Mouse (Mus musculus): ENCODE measurements around the gene Ms4a18. TPM values are rescaled to one million over a fixed set of nuclear protein-coding genes. Genes with fewer than 3 reads are reported as not detected.

Gene Ms4a18
- polyA plus RNA-seq, 1 experiment, result 1.2 TPM

DNA sequence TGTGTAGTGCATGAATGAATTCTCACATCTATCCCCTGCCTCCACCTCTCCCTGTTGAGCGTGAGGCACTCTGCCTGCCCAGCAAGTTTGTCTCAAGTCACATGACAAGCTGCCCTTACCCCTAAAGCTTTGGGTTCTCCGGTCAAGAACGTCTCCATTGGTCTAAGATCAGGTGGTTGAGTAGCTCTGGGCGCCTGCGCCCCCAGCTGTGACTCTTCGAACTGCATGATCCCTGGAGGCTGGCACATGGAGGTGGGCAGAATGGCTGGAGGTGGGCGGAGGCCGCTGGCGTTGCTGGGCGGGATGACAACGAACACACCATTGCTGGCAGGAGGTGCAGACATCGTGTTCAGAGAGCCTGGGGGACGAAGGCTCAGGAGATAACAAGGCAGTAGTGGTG lies 33.3 kb downstream of the Ms4a18 start:
- TF ChIP-seq POLR2A (IDR thresholded peaks at IDR 0.05; ENCODE audit: control insufficient read depth, low read depth, low read length) (no peak), CTCF (IDR thresholded peaks at IDR 0.05; ENCODE audit: control insufficient read depth, insufficient read depth, insufficient replicate concordance, low read depth, low read length) (no peak)
- H3K27me3 ChIP-seq (ENCODE audit: control insufficient read depth, insufficient read depth, low read length), result no peaks in the 10 kb centered on the region
- H3K27ac ChIP-seq (ENCODE audit: control insufficient read depth, insufficient read depth, low read depth, low read length), result no peak overlapping the region
- H3K36me3 ChIP-seq (ENCODE audit: control insufficient read depth, insufficient read depth, low read length), result no peaks in the 10 kb centered on the region
- no peak overlapping the region for H3K4me3 ChIP-seq (ENCODE audit: control insufficient read depth, low read depth, low read length)
- peaks cover 3% of the 10 kb centered on the region; the same call in 1 of the 2 replicates for H3K4me1 ChIP-seq (ENCODE audit: control insufficient read depth, insufficient read depth, low read length)

DNA sequence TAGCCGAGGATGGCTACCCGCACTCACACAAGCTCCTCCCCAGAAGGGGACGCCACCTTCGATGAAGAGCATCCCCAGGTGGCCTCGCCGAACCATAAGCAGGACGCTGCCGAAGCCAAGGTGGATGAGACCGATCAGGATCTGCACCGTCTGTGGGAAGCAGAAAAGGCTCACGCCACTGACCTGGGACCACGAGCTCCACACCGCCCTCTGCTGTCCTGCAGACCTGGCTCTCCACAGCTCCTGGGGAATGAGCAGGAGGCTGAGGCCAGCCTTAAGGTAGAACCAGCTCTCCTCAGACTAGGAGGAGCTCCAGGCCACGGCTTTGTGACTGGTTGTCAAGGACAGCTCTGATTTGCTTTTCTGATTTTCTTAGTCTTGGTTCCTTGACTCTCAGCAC lies 34.7 kb downstream of the Ms4a18 start:
- Histone ChIP-seq H3K4me1 (ENCODE audit: control insufficient read depth, insufficient read depth, low read length) (peaks cover 3% of the 10 kb centered on the region; the same call in 1 of the 2 replicates), H3K4me3 (ENCODE audit: control insufficient read depth, low read depth, low read length) (no peak overlapping the region), H3K27me3 (ENCODE audit: control insufficient read depth, insufficient read depth, low read length) (no peaks in the 10 kb centered on the region), H3K36me3 (ENCODE audit: control insufficient read depth, insufficient read depth, low read length) (no peaks in the 10 kb centered on the region), H3K27ac (ENCODE audit: control insufficient read depth, insufficient read depth, low read depth, low read length) (no peak overlapping the region)
- peak; percentile 51; the same call in 1 of the 2 replicates for TF ChIP-seq CTCF (IDR thresholded peaks at IDR 0.05; ENCODE audit: control insufficient read depth, insufficient read depth, insufficient replicate concordance, low read depth, low read length)
- no peak for TF ChIP-seq POLR2A (IDR thresholded peaks at IDR 0.05; ENCODE audit: control insufficient read depth, low read depth, low read length)

DNA sequence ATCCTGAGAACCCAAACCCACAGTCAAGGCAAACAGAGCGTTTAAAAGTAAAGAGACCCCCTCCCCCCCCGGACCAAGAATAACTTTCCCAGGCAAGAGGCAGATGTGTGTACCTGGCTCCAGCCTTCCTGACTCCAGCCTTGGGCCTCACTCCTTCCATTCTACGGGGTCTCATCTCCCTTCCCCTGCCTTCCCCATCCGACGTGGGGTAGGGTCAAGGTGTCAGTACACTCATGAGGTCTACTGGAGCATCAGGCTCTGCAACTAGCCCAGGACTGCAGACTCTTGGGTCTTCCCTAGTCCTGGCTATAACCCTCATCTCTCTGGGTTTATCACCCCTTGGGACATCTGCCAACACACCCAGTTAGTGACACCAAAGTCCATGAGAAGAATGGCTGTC lies 37.6 kb downstream of the Ms4a18 start:
- Histone ChIP-seq H3K27ac (ENCODE audit: control insufficient read depth, insufficient read depth, low read depth, low read length) (no peak overlapping the region), H3K36me3 (ENCODE audit: control insufficient read depth, insufficient read depth, low read length) (no peaks in the 10 kb centered on the region), H3K27me3 (ENCODE audit: control insufficient read depth, insufficient read depth, low read length) (no peaks in the 10 kb centered on the region), H3K4me3 (ENCODE audit: control insufficient read depth, low read depth, low read length) (no peak overlapping the region), H3K4me1 (ENCODE audit: control insufficient read depth, insufficient read depth, low read length) (peaks cover 3% of the 10 kb centered on the region; the same call in 1 of the 2 replicates)
- TF ChIP-seq POLR2A (IDR thresholded peaks at IDR 0.05; ENCODE audit: control insufficient read depth, low read depth, low read length), result no peak
- no peak for TF ChIP-seq CTCF (IDR thresholded peaks at IDR 0.05; ENCODE audit: control insufficient read depth, insufficient read depth, insufficient replicate concordance, low read depth, low read length)

DNA sequence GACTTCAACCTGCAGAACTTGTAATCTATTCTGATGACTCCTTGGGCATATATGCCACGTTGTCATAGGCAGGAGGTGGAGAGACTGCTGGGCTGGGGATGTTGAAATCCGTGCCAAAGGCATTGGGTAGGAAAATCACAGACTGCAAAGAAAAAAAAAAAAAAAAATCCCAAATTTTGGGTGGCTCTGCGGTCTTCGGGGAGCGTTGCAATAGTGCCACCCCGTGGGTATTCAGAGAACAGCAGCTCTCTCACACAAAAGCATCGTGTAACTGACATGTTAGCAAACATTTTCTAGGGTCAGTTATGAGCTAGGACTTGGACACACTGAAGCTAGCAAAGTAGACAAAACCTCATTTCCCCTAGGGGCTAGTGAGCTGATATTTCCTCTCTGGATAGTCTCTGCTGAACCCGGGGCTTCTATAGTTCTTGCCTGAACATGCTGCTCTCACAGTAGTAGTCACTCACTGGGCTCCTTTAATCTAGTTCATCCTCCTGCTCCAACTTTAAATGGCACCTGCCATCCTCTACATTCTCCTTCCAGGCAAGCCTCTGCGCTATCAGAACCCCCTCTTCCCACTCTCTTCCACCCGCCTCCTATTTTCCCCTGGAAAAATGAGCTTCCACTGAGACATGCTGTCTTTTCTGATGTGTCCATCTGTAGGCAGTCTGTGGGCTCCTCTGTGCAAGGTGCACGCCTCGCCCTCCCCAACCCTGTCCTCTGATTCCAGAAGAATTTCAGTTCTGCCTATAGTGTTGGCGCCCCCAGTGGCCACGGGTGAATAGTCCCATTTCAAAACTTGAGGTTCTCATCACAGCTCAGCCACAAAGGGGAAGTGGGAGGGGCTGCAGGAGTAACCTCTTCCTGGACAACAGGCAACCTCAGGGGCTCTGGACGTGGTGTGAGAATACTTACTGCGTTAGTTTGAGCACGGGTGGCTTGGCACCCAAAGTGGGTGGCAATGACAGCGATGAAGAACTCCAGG lies 38.4 kb downstream of the Ms4a18 start:
- H3K4me3 ChIP-seq (ENCODE audit: control insufficient read depth, low read depth, low read length), result no peak overlapping the region

DNA sequence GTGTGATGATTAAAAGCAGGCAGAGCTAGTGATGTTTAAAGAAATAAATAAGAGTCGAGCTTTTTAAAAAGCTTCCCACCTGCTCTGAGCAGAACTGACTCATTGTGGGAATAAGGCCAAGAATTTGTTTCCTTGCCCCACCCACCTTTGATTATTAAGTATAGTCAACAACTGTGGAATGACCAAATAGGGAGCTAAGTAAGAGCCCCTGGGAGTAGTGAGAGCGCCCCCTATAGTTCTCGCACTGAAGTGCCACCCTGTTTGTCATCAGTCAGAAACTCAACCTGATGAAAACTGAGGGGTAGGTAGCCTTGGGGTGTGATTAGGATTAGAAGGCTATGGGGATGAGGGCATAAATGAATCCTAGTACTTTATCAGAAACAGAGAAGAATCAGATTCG lies 41.5 kb downstream of the Ms4a18 start:
- Histone ChIP-seq H3K4me3 (ENCODE audit: control insufficient read depth, low read depth, low read length) (no peak overlapping the region), H3K36me3 (ENCODE audit: control insufficient read depth, insufficient read depth, low read length) (no peaks in the 10 kb centered on the region), H3K4me1 (ENCODE audit: control insufficient read depth, insufficient read depth, low read length) (peaks cover 3% of the 10 kb centered on the region; the same call in 1 of the 2 replicates), H3K27me3 (ENCODE audit: control insufficient read depth, insufficient read depth, low read length) (no peaks in the 10 kb centered on the region), H3K27ac (ENCODE audit: control insufficient read depth, insufficient read depth, low read depth, low read length) (no peak overlapping the region)
- TF ChIP-seq POLR2A (IDR thresholded peaks at IDR 0.05; ENCODE audit: control insufficient read depth, low read depth, low read length) (no peak), CTCF (IDR thresholded peaks at IDR 0.05; ENCODE audit: control insufficient read depth, insufficient read depth, insufficient replicate concordance, low read depth, low read length) (peak; percentile 9; the same call in 1 of the 2 replicates)

More for the DNA sequence above, 38.4 kb downstream of the Ms4a18 start:
- Histone ChIP-seq H3K27ac (ENCODE audit: control insufficient read depth, insufficient read depth, low read depth, low read length) (peak overlapping the region; percentile 71), H3K4me1 (ENCODE audit: control insufficient read depth, insufficient read depth, low read length) (peaks cover 3% of the 10 kb centered on the region; the same call in 1 of the 2 replicates), H3K36me3 (ENCODE audit: control insufficient read depth, insufficient read depth, low read length) (no peaks in the 10 kb centered on the region), H3K27me3 (ENCODE audit: control insufficient read depth, insufficient read depth, low read length) (no peaks in the 10 kb centered on the region)
- TF ChIP-seq CTCF (IDR thresholded peaks at IDR 0.05; ENCODE audit: control insufficient read depth, insufficient read depth, insufficient replicate concordance, low read depth, low read length) (peak; percentile 48; the same call in 1 of the 2 replicates), POLR2A (IDR thresholded peaks at IDR 0.05; ENCODE audit: control insufficient read depth, low read depth, low read length) (no peak)

DNA sequence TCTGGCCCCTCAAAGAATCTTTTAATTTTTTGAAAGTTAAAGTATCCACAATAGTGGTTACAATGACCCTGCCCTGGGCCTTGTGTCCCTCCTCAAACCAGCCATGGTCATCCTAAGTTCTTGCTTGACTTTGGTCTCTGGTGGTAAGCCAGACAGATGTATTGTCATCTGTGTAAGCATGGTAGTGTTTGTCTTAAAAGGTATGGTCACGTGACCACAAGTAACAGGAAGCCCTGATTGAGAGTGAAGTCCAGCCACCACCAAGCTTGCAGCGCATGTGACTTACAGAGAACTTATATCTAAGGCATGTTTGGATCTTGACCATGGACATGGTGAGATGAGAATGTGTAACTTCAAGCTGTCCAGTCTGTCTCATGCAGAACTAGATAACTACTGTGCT lies 42.6 kb downstream of the Ms4a18 start:
- Histone ChIP-seq H3K36me3 (ENCODE audit: control insufficient read depth, insufficient read depth, low read length) (no peaks in the 10 kb centered on the region), H3K4me3 (ENCODE audit: control insufficient read depth, low read depth, low read length) (no peak overlapping the region), H3K27ac (ENCODE audit: control insufficient read depth, insufficient read depth, low read depth, low read length) (peak overlapping the region; percentile 16; the same call in 1 of the 2 replicates), H3K4me1 (ENCODE audit: control insufficient read depth, insufficient read depth, low read length) (peaks cover 3% of the 10 kb centered on the region; the same call in 1 of the 2 replicates), H3K27me3 (ENCODE audit: control insufficient read depth, insufficient read depth, low read length) (no peaks in the 10 kb centered on the region)
- TF ChIP-seq CTCF (IDR thresholded peaks at IDR 0.05; ENCODE audit: control insufficient read depth, insufficient read depth, insufficient replicate concordance, low read depth, low read length) (no peak), POLR2A (IDR thresholded peaks at IDR 0.05; ENCODE audit: control insufficient read depth, low read depth, low read length) (no peak)

DNA sequence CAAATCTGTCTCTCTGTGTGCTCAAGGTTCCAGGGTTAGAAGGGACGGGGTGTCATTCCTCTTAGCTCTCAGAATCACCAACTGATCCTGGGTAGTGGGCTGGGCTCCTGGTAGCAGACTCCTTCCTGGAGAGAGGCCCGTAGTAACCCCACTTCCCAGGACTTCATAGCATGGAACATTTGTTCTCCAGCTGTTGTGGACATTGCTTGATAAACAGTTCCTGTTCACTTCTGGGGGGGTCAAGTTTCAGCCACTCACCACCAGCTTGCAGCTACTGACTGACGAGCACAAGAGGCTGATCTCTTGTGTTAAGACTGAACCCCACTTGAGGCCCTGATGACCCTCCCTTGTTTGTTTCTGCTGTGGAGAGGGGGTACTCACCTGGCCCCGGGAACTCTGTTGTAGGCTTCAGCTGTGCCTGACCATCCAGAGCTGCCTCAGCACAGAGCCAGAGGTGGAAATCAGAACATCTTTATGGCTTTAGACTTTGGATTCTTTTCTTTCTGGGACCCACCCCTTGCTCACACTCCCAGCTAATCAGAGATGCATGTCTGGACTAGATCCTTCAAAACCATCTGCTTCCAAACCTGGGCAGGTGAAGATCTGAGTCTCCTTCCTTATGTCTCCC lies 43.5 kb downstream of the Ms4a18 start, which contains the start of gene Ms4a10:
Gene Ms4a10, minus strand, starts transcription at position 433 of the 628 bp plus-strand sequence.
- H3K4me1 ChIP-seq (ENCODE audit: control insufficient read depth, insufficient read depth, low read length), result no peaks in the 10 kb centered on the region
- H3K4me3 ChIP-seq (ENCODE audit: control insufficient read depth, low read depth, low read length), result no peak within 1 kb of the TSS
- no peaks in the 10 kb centered on the region for H3K36me3 ChIP-seq (ENCODE audit: control insufficient read depth, insufficient read depth, low read length)
- no peaks in the 10 kb centered on the region for H3K27me3 ChIP-seq (ENCODE audit: control insufficient read depth, insufficient read depth, low read length)
- peak within 1 kb of the TSS; percentile 47 for H3K27ac ChIP-seq (ENCODE audit: control insufficient read depth, insufficient read depth, low read depth, low read length)
- TF ChIP-seq POLR2A (IDR thresholded peaks at IDR 0.05; ENCODE audit: control insufficient read depth, low read depth, low read length) (no peak), CTCF (IDR thresholded peaks at IDR 0.05; ENCODE audit: control insufficient read depth, insufficient read depth, insufficient replicate concordance, low read depth, low read length) (no peak)
